Mouse (Mus musculus) olfactory bulb, adult 2 months (tissue): ENCODE measurements at regions not wholly inside any gene's neighbourhood (a gene's known extent, or its start where the extent isn't known, plus 50 kb on each side); places are given as distances from the start of the nearest gene placed in this dataset.

ENCODE experiments used
- H3K27ac ChIP-seq: fragments of 200-500 bp; 2 replicates; pipeline ENCODE4 v1.5.1; 2012; ENCODE audit warnings: low read depth, low read length; ENCODE audit not compliant: insufficient read depth
- H3K4me1 ChIP-seq: fragments of 200-500 bp; 2 replicates; pipeline ENCODE4 v1.6.1; 2012; ENCODE audit warnings: low read length; ENCODE audit not compliant: control insufficient read depth, insufficient read depth
- H3K4me3 ChIP-seq: fragments of 200-500 bp; 2 replicates; pipeline ENCODE4 v1.5.1; 2012; ENCODE audit warnings: mild to moderate bottlenecking, low read depth, low read length, moderate library complexity; ENCODE audit not compliant: insufficient read depth
- CTCF ChIP-seq: fragments of 200-500 bp; IDR thresholded peaks from 2 replicates; pipeline ENCODE4 v1.5.1; 2012; ENCODE audit warnings: low read depth, mild to moderate bottlenecking, low read length, moderate library complexity; ENCODE audit not compliant: insufficient read depth
- POLR2A ChIP-seq: fragments of 200-500 bp; IDR thresholded peaks from 2 replicates; pipeline ENCODE4 v1.6.1; 2012; ENCODE audit warnings: mild to moderate bottlenecking, low read depth, low read length, moderate library complexity; ENCODE audit not compliant: insufficient read depth
- WGBS: fragments of 180-500 bp; shearing (Covaris S2); methylation state at CpG from one replicate; pipeline ENCODE4 v1.1.7; 2018; 5-methylcytosine and 5-hydroxymethylcytosine counted together

- Histone ChIP-seq H3K27ac (no peak overlapping the region), H3K4me1 (no peaks in the 10 kb centered on the region), H3K4me3 (no peak overlapping the region)
- TF ChIP-seq CTCF = no peak
- no peak for TF ChIP-seq POLR2A
- 91% methylated on average over 3 of the region's 3 CpGs for WGBS
These were observed 671.8 kb downstream of the 5730522E02Rik start for GRCm38 (mm10) chr11:25538641-25539258.

DNA sequence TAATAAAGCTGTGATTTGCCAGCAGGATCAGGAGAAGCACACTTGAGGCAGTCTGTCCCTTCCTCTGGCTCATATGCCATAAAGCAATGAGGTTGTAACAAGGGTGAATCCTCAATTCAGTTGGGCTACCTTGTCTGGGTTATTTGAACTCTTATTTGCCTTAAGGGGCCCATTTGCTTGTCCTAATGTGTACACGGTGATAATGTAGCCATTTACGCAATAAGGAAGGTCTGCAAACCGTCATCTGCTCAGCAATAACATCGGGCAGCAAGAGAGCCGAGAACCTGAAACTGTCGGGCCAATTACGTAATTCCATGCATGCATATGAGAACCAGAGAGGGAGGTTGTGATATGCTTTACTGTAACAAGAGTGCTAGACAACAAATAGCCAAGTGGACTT, 674.5 kb downstream of the 5730522E02Rik start:
- Histone ChIP-seq H3K4me3 (no peak overlapping the region), H3K27ac (no peak overlapping the region), H3K4me1 (no peaks in the 10 kb centered on the region)
- TF ChIP-seq CTCF = no peak
- no peak for TF ChIP-seq POLR2A
- WGBS = 95% methylated on average over 7 of the region's 7 CpGs

- H3K27ac ChIP-seq = no peak overlapping the region
- 82% methylated on average over 2 of the region's 2 CpGs for WGBS
- TF ChIP-seq CTCF = no peak
- no peak for TF ChIP-seq POLR2A
- H3K4me1 ChIP-seq = no peaks in the 10 kb centered on the region
- H3K4me3 ChIP-seq = no peak overlapping the region
These were observed 677.5 kb downstream of the 5730522E02Rik start for GRCm38 (mm10) chr11:25533081-25533480.

- 64% methylated on average over 9 of the region's 9 CpGs for WGBS
- no peak overlapping the region for H3K27ac ChIP-seq
- no peaks in the 10 kb centered on the region for H3K4me1 ChIP-seq
- TF ChIP-seq POLR2A (no peak), CTCF (no peak)
- H3K4me3 ChIP-seq = no peak overlapping the region
These were observed 678.7 kb downstream of the 5730522E02Rik start for GRCm38 (mm10) chr11:25531668-25532398.

DNA sequence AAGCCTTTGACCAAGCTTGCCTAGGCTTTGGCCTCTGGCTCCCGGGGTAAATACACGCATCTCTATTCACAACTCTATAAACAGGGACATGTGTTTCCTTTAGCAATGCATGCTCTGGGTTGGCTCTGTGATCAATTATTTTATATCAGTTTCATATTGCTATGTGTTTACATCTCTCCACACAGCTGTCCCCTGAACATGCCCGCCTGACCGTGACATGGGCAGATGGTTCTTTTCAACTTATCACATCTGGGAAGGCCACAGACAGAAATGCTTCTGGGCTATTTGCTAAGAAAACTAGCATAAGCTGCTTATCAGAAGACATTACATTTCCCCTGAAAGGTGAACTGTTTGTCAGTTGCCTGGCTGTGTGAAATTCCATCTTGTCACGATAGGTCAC, 682.5 kb downstream of the 5730522E02Rik start:
- TF ChIP-seq POLR2A = no peak
- TF ChIP-seq CTCF = no peak

DNA sequence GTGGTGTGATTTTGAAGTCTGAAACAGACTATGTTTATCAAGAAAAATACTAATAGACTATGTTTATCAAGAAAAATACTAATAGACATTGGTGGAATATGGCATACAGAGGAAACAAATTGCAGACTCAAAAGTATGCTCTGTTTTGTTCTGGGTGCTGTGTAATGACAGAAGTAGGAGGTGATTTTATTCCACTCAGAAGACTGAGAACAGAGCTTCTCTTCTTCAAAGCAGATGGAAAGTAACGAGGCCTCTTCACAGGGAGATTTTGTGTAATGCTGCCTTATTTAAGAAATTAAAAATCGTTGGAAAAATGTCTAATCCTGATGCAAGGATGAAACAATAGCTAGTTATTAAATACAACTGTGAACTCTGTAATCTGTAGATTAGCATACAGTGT, 691.7 kb downstream of the 5730522E02Rik start:
- no peak for TF ChIP-seq POLR2A
- TF ChIP-seq CTCF = no peak
- H3K27ac ChIP-seq = no peak overlapping the region
- no peaks in the 10 kb centered on the region for H3K4me1 ChIP-seq
- 43% methylated on average over 2 of the region's 2 CpGs for WGBS
- no peak overlapping the region for H3K4me3 ChIP-seq

More for the DNA sequence above, 682.5 kb downstream of the 5730522E02Rik start:
- H3K27ac ChIP-seq = no peak overlapping the region
- no peak overlapping the region for H3K4me3 ChIP-seq
- H3K4me1 ChIP-seq = no peaks in the 10 kb centered on the region
- WGBS = 95% methylated on average over 5 of the region's 5 CpGs

GRCm38 (mm10) chr11:25518131-25518530, 692.4 kb downstream of the 5730522E02Rik start:
- TF ChIP-seq POLR2A = no peak
- TF ChIP-seq CTCF = no peak
- H3K4me3 ChIP-seq = no peak overlapping the region
- no peaks in the 10 kb centered on the region for H3K4me1 ChIP-seq
- 84% methylated on average over 1 of the region's 1 CpGs for WGBS
- no peak overlapping the region for H3K27ac ChIP-seq

GRCm38 (mm10) chr11:25505500-25505899, 705.1 kb downstream of the 5730522E02Rik start:
- H3K4me3 ChIP-seq = no peak overlapping the region
- WGBS = 85% methylated on average over 3 of the region's 3 CpGs
- no peak overlapping the region for H3K27ac ChIP-seq
- no peaks in the 10 kb centered on the region for H3K4me1 ChIP-seq
- TF ChIP-seq CTCF = no peak
- TF ChIP-seq POLR2A = no peak

GRCm38 (mm10) chr11:25473682-25474365, 736.7 kb downstream of the 5730522E02Rik start:
- Histone ChIP-seq H3K4me1 (no peaks in the 10 kb centered on the region), H3K4me3 (no peak overlapping the region), H3K27ac (no peak overlapping the region)
- 67% methylated on average over 2 of the region's 2 CpGs for WGBS
- TF ChIP-seq CTCF = no peak
- no peak for TF ChIP-seq POLR2A
